Mouse (Mus musculus): ENCODE measurements at regions not wholly inside any gene's neighbourhood (a gene's known extent, or its start where the extent isn't known, plus 50 kb on each side); places are given as distances from the start of the nearest gene placed in this dataset.
A peak's percentile ranks its signal among the peaks of the same experiment; 100 is the strongest.
"Not testable (repeated sequence)": the region's sequence is repeated elsewhere in the genome, so short reads cannot be mapped to it uniquely, and the experiment has no call there.

- DNase-seq, result no peak
These were observed 259.6 kb downstream of the Pou4f1 start for GRCm38 (mm10) chr14:104208040-104208816.

- no peak for DNase-seq
These were observed 261.2 kb downstream of the Pou4f1 start for GRCm38 (mm10) chr14:104206602-104207001.

- no peak for DNase-seq
These were observed 264.4 kb downstream of the Pou4f1 start for GRCm38 (mm10) chr14:104203239-104203986.

- no peak for DNase-seq
These were observed 274.6 kb downstream of the Pou4f1 start for GRCm38 (mm10) chr14:104193198-104193597.

- DNase-seq, result no peak
These were observed 292.7 kb downstream of the Pou4f1 start for GRCm38 (mm10) chr14:104175122-104175521.

- peak; percentile 61 for DNase-seq
These were observed 302.6 kb upstream of the Ednrb start for GRCm38 (mm10) chr14:104146841-104147240.

GRCm38 (mm10) chr14:104145395-104145794 lies 301.2 kb upstream of the Ednrb start:
- peak; percentile 19 for DNase-seq

- DNase-seq, result peak; percentile 61
These were observed 271.1 kb upstream of the Ednrb start for GRCm38 (mm10) chr14:104114986-104115951.

- DNase-seq, result no peak
These were observed 270.0 kb upstream of the Ednrb start for GRCm38 (mm10) chr14:104114182-104114581.

- DNase-seq, result peak; percentile 9
These were observed 269.2 kb upstream of the Ednrb start for GRCm38 (mm10) chr14:104113448-104113847.

GRCm38 (mm10) chr14:104086381-104086780 lies 242.2 kb upstream of the Ednrb start:
- peak; percentile 59 for DNase-seq

- DNase-seq, result not testable (repeated sequence)
These were observed 220.0 kb upstream of the Ednrb start for GRCm38 (mm10) chr14:104064199-104064598.

- DNase-seq, result no peak
These were observed 209.5 kb upstream of the Ednrb start for GRCm38 (mm10) chr14:104053697-104054096.

- peak; percentile 84 for DNase-seq
These were observed 194.6 kb upstream of the Ednrb start for GRCm38 (mm10) chr14:104038628-104039325.

- peak; percentile 52 for DNase-seq
These were observed 189.4 kb upstream of the Ednrb start for GRCm38 (mm10) chr14:104033606-104034005.

- no peak for DNase-seq
These were observed 186.7 kb upstream of the Ednrb start for GRCm38 (mm10) chr14:104030784-104031470.

GRCm38 (mm10) chr14:104029668-104030530 lies 185.7 kb upstream of the Ednrb start:
- no peak for DNase-seq

- no peak for DNase-seq
These were observed 183.7 kb upstream of the Ednrb start for GRCm38 (mm10) chr14:104027900-104028285.

GRCm38 (mm10) chr14:104027077-104027899 lies 183.1 kb upstream of the Ednrb start:
- DNase-seq, result peak; percentile 83

GRCm38 (mm10) chr14:104008538-104008937 lies 164.3 kb upstream of the Ednrb start:
- no peak for DNase-seq
